Mouse (Mus musculus) gastrocnemius, postnatal 10 days (tissue): ENCODE measurements around the gene Rwdd2a. TPM values are rescaled to one million over a fixed set of nuclear protein-coding genes. Genes with fewer than 3 reads are reported as not detected.
"Not testable (repeated sequence)": the region's sequence is repeated elsewhere in the genome, so short reads cannot be mapped to it uniquely, and the experiment has no call there.

ENCODE experiments used
- DNase-seq: peaks from one replicate; pipeline ENCODE4 v3.0.0; 2021; ENCODE audit warnings: mixed read lengths
- total RNA-seq, 2 experiments: library from RNA; stranded (reverse); gene quantifications; 2 replicates each; pipeline ENCODE4 v1.2.3; 2021

Rwdd2a gene
- total RNA-seq, 2 experiments from 2014 or later, result 0.63 to 0.92 TPM

GRCm38 (mm10) chr9:86592676-86593668 is 21.2 kb downstream of the Rwdd2a start:
- DNase-seq, result no peak

GRCm38 (mm10) chr9:86594357-86594767 is 22.6 kb downstream of the Rwdd2a start:
- DNase-seq, result not testable (repeated sequence)

- DNase-seq, result not testable (repeated sequence)
These were observed 25.2 kb downstream of the Rwdd2a start for GRCm38 (mm10) chr9:86596983-86597382.

- no peak for DNase-seq
These were observed 28.0 kb downstream of the Rwdd2a start for GRCm38 (mm10) chr9:86599723-86600303.

- no peak for DNase-seq
These were observed 34.0 kb downstream of the Rwdd2a start for GRCm38 (mm10) chr9:86605776-86606175.

GRCm38 (mm10) chr9:86612091-86612490 is 40.3 kb downstream of the Rwdd2a start:
- no peak for DNase-seq

GRCm38 (mm10) chr9:86615765-86616164 is 44.0 kb downstream of the Rwdd2a start:
- DNase-seq, result no peak

GRCm38 (mm10) chr9:86617837-86618492 is 46.2 kb downstream of the Rwdd2a start:
- DNase-seq, result no peak

- DNase-seq, result no peak
These were observed 47.7 kb downstream of the Rwdd2a start for GRCm38 (mm10) chr9:86619341-86620139.

- DNase-seq, result no peak
These were observed 50.3 kb downstream of the Rwdd2a start for GRCm38 (mm10) chr9:86622062-86622461.

- DNase-seq, result no peak
These were observed 52.2 kb downstream of the Rwdd2a start for GRCm38 (mm10) chr9:86624039-86624438.

Other genes with a start within 250 kb of the Rwdd2a start
- 1 to 10 TPM; 3.4 to 4.3 TPM for gene Ube2cbp, start 107.0 kb upstream of the Rwdd2a start, total RNA-seq
- 10 to 100 TPM; 12.5 to 19.5 TPM for gene Dop1a, start 104.8 kb upstream of the Rwdd2a start, total RNA-seq
- gene Pgm3, start 149 bp upstream of the Rwdd2a start, total RNA-seq, result 1 to 10 TPM; 8.5 to 9.1 TPM
- gene Me1, start 124.0 kb downstream of the Rwdd2a start, total RNA-seq, result 10 to 100 TPM; 40.0 to 41.5 TPM
- 1 to 10 TPM; 6.2 to 9.1 TPM for gene Prss35, start 171.7 kb downstream of the Rwdd2a start, total RNA-seq